Mouse (Mus musculus) urinary bladder, postnatal 25 days (tissue): Measurements from ENCODE around the gene Fam129c.

ENCODE experiments used
- DNase-seq: peaks from one replicate; pipeline ENCODE4 v3.0.0; 2022; ENCODE audit warnings: low spot score

Fam129c gene

DNA sequence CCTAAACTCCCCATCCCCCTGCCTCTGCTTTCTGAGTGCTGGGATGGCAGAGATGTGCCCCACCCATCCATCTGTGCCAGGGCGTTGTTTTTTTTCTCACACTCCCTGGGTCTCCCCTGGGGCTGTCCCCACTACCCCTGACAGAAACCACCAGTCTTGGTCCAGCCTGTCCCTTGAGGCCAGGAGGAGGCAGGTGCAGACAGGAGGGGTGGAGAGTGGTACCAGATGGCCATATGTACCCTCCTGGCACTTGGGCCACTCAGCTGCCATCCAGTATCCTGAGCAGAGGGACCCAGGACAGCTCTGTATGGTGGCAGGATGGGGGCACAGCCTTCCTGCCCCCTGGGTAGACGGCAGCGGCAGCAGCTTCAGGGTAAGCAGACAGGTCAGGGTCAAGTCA is at the start of gene Fam129c:
Gene Fam129c, plus strand, starts transcription at position 198 of the 400 bp plus-strand sequence.
- no peak for DNase-seq

DNA sequence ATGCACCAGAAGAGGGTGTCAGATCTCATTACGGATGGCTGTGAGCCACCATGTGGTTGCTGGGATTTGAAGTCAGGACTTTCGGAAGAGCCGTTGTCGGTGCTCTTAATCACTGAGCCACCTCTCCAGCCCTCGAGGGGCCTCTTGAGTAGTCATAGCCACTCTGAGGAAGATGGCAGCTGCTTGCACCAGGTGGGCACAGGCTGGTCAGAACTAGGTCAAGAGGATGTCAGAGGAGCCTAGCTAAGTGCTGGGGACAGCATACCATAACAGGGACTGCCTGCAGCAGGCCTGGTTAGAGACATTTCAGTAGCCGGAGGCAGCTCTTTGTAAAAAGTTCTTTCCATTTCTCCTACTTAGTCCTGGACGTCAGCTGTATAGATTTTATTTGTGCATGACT is 46.7 kb upstream of the Fam129c start:
- no peak for DNase-seq

DNA sequence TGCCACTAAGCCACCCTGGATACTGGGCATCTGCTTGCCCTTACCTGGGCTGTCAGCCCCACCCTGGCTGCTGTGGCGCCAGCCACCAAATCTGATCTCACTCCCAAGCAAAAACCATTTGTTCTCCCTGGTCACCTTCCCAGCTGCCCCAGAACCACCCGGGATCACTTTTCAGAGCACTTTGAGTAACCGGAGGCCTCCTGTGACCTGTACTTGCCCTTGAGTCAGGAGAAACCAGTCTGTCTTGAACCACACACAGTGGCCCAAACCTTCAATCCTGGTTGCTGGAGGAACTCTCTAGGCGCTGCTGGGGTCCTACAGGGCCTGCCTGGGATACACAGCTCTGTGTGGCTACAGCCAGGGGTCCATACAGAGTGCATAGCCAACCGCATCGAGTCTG is 44.7 kb upstream of the Fam129c start:
- no peak for DNase-seq

DNA sequence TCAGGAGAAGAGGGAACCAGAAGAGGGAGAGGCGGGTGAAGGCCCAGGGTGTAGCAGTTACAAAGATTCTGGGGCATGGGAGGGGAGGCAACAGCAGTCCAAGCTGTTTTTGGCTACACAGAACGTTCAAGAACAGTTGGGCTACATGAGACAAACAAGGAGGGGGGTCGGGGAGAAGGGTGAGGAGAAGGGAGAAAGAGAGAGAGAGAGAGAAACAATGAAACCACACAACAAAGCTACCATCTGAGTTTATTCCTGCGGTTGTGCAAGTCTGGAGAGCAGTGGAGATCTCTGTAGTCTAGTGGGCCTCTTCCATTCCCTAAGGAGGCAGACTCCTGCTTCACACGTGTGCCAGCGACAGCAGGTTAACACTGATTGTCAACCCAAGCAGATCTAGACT is 43.4 kb upstream of the Fam129c start:
- DNase-seq: no peak

DNA sequence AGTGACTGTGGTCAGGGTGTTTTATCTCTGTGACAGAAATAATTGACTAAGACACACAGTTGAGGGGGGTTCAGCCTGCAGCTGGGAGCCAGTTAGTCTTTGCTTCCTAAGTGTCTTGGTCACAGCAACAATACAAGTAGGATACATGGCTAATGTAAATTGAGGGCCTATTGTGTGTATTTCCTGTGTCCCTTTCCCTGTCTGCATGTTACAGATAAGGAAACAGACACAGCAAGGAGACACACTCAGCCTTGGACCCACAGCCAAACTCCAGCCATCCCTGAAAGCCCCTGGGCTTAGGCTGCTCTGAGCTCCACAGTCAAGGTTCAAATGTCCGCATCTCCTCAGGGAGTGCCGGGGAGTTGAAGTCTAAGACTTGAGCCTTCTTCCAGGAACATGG is 42.8 kb upstream of the Fam129c start:
- no peak for DNase-seq

DNA sequence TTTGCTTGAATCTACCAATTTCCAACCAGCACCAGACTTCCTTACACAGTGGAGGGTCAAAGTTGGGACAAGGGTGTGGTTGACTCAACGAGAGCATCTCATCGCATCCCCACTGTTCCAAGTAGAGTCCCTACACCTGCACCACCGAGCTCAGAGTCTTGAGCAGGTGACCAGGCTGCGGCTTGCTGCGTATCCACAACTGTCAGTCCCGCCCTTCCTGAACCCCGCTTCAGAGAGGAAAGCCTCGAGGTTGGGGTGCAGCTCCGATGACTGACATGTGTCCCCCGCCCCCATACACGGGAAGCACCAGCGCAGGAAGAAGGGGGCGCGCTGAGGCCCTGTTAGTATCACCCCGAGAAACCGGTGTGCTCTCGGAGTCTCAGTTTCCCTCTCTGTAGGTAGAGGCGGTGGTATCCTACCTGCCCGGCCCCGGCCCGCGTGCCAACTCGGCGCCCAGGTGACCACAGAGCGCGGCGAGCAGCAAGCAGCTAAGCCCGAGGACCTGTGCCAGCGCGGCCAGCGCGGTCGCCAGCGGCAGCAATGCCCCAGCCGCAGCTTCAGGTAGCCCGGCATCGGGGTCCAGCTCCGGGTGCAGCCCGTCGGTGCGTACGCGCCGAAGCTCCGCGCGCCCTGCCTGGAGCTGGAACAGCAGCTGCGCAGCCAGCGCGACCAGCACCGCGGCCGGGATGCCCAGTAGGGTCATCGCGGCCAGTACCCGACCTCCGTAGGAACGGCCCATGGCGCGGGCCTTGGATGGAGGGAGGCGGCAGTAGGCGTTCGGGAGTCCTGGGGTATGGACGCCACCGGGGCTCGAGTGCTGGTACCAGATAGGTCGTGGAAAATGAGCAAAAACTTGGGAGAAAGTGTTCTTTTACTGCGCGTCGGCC is 39.1 kb upstream of the Fam129c start, which contains the start of gene Tmem221:
Gene Tmem221, minus strand, starts transcription at position 801 of the 887 bp plus-strand sequence.
- DNase-seq: no peak

DNA sequence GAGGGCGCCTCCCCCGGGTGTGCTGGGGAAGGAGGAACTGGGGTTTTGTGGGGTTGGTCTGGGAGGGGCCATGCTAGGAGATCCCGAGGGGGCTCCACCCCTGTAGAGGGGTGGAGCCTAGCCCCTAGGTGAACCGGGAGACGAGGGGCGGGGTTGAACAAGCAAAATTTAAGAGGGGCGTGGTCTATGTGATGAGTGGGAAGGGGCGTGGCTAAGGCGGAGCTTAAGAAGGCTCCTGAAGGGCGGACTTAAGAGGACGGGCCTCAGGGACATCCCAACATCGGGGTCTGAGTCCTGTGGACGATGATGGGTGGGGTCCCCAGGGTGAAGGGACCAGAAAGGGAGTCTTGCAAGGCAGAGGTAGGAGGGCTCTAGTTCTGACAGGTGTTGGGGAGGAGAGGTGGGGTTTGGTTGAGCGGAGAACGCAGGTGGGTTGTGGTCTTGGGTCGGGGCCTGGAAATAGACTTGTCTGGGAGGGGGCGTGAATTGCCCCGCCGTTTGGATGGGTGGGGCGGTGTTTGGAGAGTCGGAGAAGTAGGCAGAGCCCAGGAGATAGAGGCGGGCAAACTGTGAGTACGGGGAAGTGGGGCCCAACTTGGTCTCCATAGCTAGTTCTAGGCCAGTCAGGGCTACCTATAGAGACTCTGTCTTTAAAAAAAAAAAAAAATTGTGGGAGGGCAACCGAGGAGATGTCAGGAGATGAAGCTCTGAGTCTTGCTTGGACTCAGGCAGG is 38.3 kb upstream of the Fam129c start:
- peak; percentile 65 for DNase-seq

DNA sequence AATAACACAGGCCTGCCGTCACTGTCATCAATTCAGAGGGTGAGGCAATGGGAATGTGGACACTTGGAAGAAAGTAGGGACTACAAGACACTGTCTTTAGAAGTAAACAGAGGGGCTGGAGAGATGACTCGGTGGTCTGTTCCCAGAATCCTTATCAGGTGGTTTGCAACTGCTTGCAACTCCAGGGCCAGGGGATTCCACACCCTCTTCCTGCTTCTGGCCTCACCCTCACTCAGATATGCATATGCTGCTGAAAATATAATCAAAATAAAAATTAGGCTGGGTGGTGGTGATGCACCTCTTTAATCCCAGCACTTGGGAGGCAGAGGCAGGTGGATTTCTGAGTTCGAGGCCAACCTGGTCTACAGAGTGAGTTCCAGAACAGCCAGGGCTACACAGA is 37.4 kb upstream of the Fam129c start:
- no peak for DNase-seq

DNA sequence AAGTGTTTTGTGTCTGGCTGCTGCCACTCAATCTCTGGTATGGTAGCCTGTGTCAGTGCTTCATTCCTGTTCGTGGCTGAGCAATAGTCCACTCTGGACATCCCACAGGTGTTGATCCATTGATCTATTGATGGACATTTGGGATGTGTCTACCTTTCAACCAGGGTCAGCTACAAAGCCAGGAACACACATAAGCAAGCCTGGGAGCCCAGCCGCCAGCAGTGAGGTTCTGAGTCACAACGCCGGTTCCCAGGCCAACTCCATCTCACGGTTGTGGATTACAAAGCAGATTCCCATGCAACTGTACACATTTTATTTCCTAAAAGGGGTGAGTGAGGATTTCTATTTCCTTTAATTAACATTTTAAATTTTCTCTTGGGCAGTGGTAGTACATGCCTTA is 36.7 kb upstream of the Fam129c start:
- no peak for DNase-seq

DNA sequence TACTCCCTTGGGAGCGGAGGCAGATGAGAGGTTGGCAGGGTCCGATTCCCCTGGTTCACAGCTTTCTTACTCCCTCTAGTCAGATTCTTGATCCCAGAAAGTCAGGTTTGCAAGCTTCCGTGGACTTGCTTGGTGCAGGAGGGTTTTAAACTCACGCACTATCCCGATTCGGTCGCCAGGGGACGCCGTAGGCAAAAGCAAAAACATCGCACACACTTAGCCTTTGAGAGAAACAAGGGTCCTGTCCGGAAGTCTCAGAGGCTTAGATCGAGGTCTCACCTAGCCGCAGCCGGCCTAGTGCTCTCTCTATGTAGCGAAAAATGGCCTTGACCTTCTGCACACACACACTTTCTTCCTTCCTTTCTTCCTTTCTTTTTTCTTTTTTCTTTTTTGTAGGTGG is 36.0 kb upstream of the Fam129c start:
- DNase-seq: peak; percentile 45

DNA sequence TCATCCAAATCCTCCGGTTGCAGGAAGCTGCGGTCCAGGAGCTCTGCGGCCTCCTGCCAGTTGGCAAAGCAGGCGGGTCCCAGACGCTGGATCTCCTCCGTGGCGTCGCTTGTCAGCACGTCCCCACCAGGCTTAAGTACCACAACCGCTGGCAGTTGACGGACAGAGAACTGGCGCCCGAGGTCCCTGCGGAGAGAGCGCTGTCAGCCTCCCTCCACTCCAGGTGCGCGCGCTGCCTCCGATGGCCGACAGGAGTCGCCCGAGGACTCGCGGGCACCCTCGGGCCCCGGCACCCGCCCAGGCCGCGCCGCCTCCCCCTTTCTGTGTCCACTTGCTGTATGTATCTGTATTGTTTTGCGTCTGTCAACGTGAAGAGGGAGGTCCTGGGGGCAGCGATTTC is 34.7 kb upstream of the Fam129c start:
- peak; percentile 88 for DNase-seq

DNA sequence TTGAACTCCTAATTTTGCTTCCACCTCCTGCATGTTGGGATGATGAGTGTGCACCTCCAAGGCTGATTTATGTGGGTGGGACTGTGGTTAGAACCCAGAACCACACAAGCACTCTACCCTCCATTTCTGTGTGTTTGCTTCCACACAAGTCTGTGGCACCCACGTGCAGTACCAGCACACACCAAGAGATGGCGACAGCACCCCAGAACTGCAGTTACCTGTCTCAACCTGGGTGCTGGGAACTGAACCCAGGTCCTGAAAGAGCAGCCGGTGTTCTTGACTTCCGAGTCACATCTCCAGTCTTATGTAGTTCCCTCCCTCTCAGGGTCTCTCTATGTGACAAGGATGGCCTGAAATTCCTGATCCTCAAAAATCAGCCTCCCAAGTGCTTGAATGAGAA is 33.5 kb upstream of the Fam129c start:
- no peak for DNase-seq

DNA sequence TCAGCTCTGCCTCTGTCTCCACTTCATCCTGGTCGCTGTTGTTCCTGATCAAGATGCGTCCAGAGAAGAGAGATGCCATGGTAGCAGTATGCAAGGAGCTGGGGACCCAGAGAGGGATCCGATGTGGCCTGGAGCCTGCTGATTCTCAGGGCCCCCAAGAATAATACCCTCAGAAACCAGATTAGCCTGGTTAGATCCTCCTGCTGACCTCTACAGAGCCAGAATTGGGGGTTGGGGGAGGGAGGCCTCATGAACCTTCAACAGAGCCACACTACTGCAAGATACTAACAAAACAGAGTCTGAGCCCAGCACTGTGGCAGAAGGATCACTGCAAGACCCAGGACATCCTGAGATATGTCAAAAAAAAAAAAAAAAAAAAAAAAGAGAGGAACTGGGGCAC is 30.9 kb upstream of the Fam129c start, which contains the start of gene Nxnl1:
Gene Nxnl1, minus strand, starts transcription at position 101 of the 400 bp plus-strand sequence.
- no peak for DNase-seq

DNA sequence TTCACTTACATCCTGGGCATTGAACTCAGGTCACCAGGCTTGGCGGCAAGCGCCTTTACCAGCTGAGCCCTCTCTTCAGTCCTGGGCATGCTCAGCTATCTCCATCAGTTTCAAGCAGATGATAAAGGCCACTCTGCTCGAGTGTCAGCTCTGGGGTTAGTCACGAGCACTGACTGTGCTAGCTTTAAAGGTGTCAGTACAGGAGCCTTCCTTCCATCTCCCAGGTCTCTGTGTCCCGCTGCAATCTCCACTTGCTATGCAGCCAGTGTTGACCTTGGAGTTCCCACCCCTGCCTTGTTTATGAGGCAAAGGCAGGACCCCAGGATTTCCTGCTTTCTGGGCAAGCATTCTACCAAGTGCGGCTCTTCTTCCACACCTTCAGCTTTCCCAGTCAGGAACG is 29.9 kb upstream of the Fam129c start:
- DNase-seq: no peak

DNA sequence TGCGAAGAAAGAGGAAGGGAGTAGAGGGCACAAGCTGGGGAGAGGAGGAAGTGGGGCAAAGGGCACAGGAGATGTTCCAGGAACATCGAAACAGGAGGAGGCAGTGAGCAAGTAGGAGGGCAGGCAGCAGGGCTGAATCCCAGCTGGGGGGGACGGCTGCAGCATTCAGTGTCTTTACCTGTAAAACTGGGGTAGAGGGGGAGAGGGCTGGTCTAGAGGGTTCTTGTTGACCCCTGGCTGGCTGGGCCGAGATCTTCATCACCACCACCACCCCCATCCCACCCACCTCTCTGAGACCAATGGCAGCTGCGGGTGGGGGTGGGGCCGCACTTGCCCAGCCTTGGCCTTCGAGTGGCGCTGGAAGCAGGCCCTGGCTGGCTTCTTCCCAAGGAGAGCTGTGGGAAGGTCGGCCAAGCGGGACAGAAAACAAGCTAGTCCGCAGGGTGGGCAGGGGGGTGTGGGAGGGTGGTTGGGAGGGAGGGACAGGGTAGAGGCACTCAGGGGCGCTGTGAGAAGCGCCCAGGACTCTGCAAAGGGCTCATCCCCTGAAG is 29.0 kb upstream of the Fam129c start, which contains the start of gene Slc27a1:
Gene Slc27a1, plus strand, starts transcription at position 496 of the 551 bp plus-strand sequence.
- no peak for DNase-seq

DNA sequence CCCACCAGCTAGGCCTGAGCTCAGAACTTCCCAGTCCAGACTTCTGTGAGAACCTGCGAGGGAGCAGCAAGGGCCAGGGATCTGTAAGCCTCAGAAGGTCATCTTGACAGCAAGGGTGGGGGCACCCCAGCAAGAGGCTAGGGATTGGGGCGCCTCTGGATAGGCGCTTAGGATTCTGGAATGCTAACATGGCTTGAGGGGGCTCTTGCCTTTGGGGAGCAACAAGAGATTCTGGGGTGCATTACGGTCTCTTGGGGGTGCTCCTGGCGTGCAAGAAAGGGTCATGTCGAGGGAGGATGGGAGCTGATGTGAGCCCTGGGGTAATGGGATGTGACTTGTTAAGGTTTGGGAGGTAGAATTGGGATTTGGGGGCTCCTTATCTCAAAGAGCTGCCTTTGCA is 28.5 kb upstream of the Fam129c start:
- DNase-seq: no peak

DNA sequence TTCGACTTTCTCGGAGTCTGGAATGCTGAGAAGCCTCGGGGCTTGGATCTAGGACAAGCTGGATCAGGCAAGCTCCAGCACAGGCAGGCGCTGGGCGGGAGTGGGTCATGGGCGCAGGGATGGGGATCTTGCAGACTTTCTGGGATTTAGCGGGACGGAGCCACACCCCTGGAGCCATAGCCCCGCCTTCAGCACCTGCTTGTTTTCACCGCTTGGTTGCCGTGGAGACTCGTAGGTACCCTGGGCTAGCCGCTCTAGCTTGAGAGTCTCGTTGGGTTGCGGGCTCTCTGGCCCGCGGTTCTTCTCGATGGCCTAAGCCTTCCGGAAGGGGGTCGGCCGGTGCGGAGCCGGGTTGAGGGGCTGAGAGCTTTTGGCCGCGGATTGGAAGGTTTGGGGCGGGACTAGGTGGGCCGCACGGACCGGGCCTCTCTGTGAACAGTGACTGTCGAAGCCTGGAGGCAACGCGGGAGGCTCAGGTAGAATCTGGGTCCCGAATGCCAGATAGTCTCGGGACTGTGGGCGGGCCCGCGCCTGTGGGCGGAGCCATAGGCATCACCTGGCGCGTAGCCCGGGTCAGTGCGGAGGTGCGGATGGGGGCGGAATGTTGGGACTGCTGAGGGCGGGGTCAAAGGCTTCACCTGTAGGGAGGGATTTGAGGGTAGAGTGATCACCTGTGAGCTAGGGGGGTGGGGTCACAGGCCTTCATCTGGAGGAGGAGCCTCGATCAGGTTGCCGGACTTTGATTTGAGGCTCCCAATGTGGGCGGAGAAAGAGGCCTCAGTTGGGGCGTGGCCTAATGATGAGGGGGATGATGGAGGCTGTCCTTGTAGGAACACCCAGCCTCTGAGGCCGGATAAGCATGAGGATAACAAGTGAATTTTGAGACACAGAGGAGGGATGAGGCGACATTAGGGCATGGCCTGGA is 27.8 kb upstream of the Fam129c start:
- DNase-seq: peak; percentile 80

DNA sequence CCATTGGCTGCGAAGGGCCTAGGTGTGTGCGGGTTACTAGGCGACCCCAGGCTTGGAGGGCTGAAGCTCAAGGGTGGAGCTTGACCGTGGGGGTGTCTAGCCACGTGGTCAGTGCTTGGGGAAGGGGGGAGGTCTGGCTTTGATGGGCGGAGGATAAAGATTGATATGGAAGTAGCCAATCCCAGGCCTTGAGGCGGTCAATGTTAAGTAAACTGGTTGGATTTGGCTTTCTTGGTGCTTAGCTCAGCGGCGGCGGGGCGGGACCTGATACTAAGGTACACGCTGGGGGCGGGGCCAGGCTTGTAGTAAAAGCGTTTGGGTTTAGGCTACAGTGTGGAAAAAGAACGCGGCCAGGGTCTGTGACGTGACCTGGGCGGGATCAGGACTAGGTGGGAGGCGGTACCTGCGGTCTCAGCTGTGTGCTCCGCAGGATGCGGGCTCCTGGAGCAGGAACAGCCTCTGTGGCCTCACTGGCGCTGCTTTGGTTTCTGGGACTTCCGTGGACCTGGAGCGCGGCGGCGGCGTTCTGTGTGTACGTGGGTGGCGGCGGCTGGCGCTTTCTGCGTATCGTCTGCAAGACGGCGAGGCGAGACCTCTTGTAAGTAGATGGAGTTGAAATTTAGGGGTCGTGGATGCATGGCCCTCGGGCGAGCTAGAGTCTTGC is 27.0 kb upstream of the Fam129c start:
- peak; percentile 92 for DNase-seq

DNA sequence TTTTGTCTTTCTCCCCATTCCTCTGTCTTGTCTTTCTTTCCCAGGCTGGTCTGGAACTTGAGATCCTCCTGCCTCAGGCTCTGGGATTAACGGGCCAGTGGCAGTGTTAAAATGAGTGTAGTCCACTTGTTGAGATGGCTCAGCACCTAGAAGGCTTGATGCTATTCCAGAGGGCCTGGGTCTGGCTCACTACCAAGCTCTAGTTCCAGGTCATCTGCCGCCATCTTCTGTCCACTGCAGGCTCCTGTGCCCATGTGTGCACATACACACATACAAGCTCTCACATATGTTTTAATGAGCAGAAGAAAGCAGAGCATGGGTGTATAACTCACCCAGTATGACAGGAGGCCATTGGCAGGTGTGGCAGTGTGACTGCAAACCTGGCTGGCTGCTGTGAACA is 25.4 kb upstream of the Fam129c start:
- no peak for DNase-seq

DNA sequence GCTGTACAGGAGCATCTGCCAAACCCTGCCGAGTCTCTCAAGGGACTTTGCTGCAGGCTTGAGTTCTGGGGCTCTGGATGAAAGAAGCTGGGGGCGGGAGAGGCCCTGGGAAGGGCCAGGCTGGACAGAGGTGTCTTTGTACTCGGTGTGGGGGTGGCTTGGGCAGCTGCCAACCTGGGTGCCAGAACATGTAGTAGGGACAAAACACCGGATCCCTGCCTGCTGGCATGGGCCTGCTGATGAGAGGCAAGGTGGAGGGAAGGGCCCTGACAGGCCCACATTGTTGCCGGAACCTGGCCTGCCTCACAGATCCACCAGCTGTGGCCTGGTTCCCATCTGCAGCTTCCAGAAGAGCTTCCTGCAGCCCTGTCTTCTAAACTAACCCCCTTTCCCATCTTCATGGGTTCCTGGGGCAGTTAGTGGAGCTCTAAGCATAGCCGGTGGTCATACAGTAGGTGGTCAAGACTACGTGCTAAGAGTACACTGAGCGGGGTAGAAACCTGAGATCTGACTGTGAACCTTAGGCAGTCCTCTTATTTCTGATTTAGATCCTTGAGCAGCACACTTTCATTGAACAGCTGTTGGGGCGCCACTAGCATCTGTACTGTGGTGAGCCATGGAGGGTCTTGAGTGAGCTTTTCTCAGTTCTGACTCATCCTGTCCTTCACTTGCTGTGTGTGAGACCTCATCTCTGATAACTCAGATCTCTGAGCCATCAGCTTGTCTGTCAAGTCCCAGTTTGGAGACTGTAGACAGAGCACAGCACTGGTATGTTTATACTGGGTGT is 24.4 kb upstream of the Fam129c start:
- DNase-seq: no peak
